Mouse (Mus musculus): ENCODE results near the gene Olfr395. TPM values are rescaled to one million over a fixed set of nuclear protein-coding genes. Genes with fewer than 3 reads are reported as not detected.
"Not testable (repeated sequence)": the region's sequence is repeated elsewhere in the genome, so short reads cannot be mapped to it uniquely, and the experiment has no call there.

Olfr395 gene
- not detected in 2 replicates for polyA plus RNA-seq (2012; rRNA removed)

GRCm38 (mm10) chr11:73909199-73909598 lies at the start of gene Olfr395:
Olfr395 (minus strand) TSS chr11:73909299.
- H3K4me3 ChIP-seq (ENCODE audit: insufficient read depth, low read length); H3K4me1 ChIP-seq (ENCODE audit: control insufficient read depth, insufficient read depth, low read length); H3K27ac ChIP-seq (ENCODE audit: insufficient read depth, low read length): not testable (repeated sequence)

GRCm38 (mm10) chr11:73936377-73936776 lies 27.3 kb upstream of the Olfr395 start, which contains the start of gene Olfr23:
Olfr23 (plus strand) TSS chr11:73936677.
- Histone ChIP-seq H3K27ac (ENCODE audit: insufficient read depth, low read length) (no peak within 1 kb of the TSS), H3K4me1 (ENCODE audit: control insufficient read depth, insufficient read depth, low read length) (no peaks in the 10 kb centered on the region), H3K4me3 (ENCODE audit: insufficient read depth, low read length) (no peak within 1 kb of the TSS)
- TF ChIP-seq CTCF (IDR thresholded peaks at IDR 0.05; ENCODE audit: extremely low read depth, insufficient read depth, low read length) (no peak), POLR2A (IDR thresholded peaks at IDR 0.05; ENCODE audit: extremely low read depth, insufficient read depth, low read length) (no peak)

- TF ChIP-seq CTCF (IDR thresholded peaks at IDR 0.05; ENCODE audit: extremely low read depth, insufficient read depth, low read length) (no peak), POLR2A (IDR thresholded peaks at IDR 0.05; ENCODE audit: extremely low read depth, insufficient read depth, low read length) (no peak)
- Histone ChIP-seq H3K4me1 (ENCODE audit: control insufficient read depth, insufficient read depth, low read length) (no peaks in the 10 kb centered on the region), H3K27ac (ENCODE audit: insufficient read depth, low read length) (no peak within 1 kb of the TSS), H3K4me3 (ENCODE audit: insufficient read depth, low read length) (no peak within 1 kb of the TSS)
Observed at GRCm38 (mm10) chr11:73890671-73891070, 18.4 kb downstream of the Olfr395 start, which contains the start of gene Olfr394. Olfr394 (minus strand) TSS chr11:73890771.

Other genes with a start within 250 kb of the Olfr395 start
- gene Zfp735, start 220.5 kb downstream of the Olfr395 start, polyA plus RNA-seq (2012; rRNA removed), result not detected in 2 replicates
- not detected in 2 replicates for gene Olfr389, start 128.6 kb downstream of the Olfr395 start, polyA plus RNA-seq (2012; rRNA removed)
- not detected in 2 replicates for gene Olfr390, start 126.3 kb downstream of the Olfr395 start, polyA plus RNA-seq (2012; rRNA removed)
- gene Olfr391-ps, start 106.2 kb downstream of the Olfr395 start, polyA plus RNA-seq (2012; rRNA removed), result not detected in 2 replicates
- not detected in 2 replicates for gene Olfr392, start 92.2 kb downstream of the Olfr395 start, polyA plus RNA-seq (2012; rRNA removed)
- gene Olfr393, start 57.8 kb downstream of the Olfr395 start, polyA plus RNA-seq (2012; rRNA removed), result not detected in 2 replicates
- not detected in 2 replicates for gene Olfr394, start 18.5 kb downstream of the Olfr395 start, polyA plus RNA-seq (2012; rRNA removed)
- not detected in 2 replicates for gene Olfr23, start 27.4 kb upstream of the Olfr395 start, polyA plus RNA-seq (2012; rRNA removed)
- gene Olfr397, start 51.5 kb upstream of the Olfr395 start, polyA plus RNA-seq (2012; rRNA removed), result not detected in 2 replicates
- not detected in 2 replicates for gene Olfr398, start 81.1 kb upstream of the Olfr395 start, polyA plus RNA-seq (2012; rRNA removed)
- not detected in 2 replicates for gene Olfr139, start 147.3 kb upstream of the Olfr395 start, polyA plus RNA-seq (2012; rRNA removed)
- gene Olfr399, start 147.3 kb upstream of the Olfr395 start, polyA plus RNA-seq (2012; rRNA removed), result not detected in 2 replicates
- gene Zfp616, start 160.7 kb upstream of the Olfr395 start, polyA plus RNA-seq (2012; rRNA removed), result not detected in 2 replicates
- gene Olfr401, start 204.4 kb upstream of the Olfr395 start, polyA plus RNA-seq (2012; rRNA removed), result not detected in 2 replicates
- not detected in 2 replicates for gene Olfr402, start 244.2 kb upstream of the Olfr395 start, polyA plus RNA-seq (2012; rRNA removed)

Data from cortical plate, adult 2 months (tissue).